ENCODE assay signal across 11 mouse cellular contexts in the genomic region with DNA sequence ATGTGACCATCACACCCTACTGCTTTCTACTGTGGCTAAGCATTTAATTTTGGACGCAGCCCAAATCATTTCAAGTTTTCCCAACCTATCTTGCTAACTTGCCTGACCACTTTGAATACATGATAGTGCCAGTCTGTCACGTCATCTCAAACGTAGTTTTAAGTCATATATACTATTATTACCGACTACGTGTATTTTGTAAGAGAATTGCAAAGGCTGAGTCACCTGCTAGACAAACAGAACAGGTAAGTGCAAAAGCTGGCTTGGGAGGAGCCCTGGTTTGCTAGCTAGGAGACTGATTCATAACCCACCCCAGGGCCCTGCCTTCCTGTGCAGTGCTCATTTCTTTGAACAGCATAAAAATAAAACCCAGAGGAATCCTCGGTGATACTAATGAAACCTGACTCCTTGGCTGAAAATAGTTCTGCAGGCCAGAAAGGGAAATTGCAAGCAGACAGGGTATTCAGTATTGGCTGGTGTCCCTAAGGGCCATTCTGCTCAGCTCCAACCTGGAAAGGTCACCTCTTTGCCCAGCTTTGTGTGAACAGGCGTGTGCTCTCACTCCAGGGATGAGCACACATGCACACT.
DNase-seq lines count a peak whose midpoint lies in the region; ATAC-seq lines count a peak whose summit lies in the region.
"Had no signal": no experiment of that assay in that cellular context is flagged by ENCODE, and none has a peak within 500 bp of the region (broad histone marks: within the 10 kb centered on the region; RNA-seq: fewer than 3 reads in every experiment).

No protein-coding gene starts in this region.

- no peaks in the 10 kb centered on the region for H3K9me3 ChIP-seq in heart, embryonic 15.5 days (replicated peaks)
- H3K9me3 ChIP-seq in heart, embryonic 11.5 days (replicated peaks; ENCODE audit: control insufficient read depth, low read length), result no peaks in the 10 kb centered on the region
- H3K9me3 ChIP-seq in embryonic facial prominence, embryonic 15.5 days (replicated peaks), result no peaks in the 10 kb centered on the region
- H3K9me3 ChIP-seq: hindbrain, embryonic 12.5 days; lung, embryonic 15.5 days had no signal

- H3K9ac ChIP-seq in heart, embryonic 15.5 days, result no peak overlapping the region
- no peak overlapping the region for H3K9ac ChIP-seq in heart, embryonic 11.5 days (ENCODE audit: low read depth, low read length)
- H3K9ac ChIP-seq in embryonic facial prominence, embryonic 15.5 days, result no peak overlapping the region
- H3K9ac ChIP-seq: hindbrain, embryonic 12.5 days; lung, embryonic 15.5 days had no signal

- H3K4me3 ChIP-seq in heart, embryonic 15.5 days, result no peak overlapping the region
- H3K4me3 ChIP-seq in heart, embryonic 11.5 days (ENCODE audit: low read depth, low read length), result no peak overlapping the region
- H3K4me3 ChIP-seq in embryonic facial prominence, embryonic 15.5 days (replicated peaks), result no peak overlapping the region
- H3K4me3 ChIP-seq: hindbrain, embryonic 12.5 days; lung, embryonic 15.5 days had no signal

- 39% methylated on average over 7 of the region's 7 CpGs for WGBS in heart, embryonic 15.5 days
- WGBS in heart, embryonic 11.5 days (ENCODE audit: insufficient replicate concordance), result 70% methylated on average over 7 of the region's 7 CpGs
- 55% methylated on average over 7 of the region's 7 CpGs for WGBS in embryonic facial prominence, embryonic 15.5 days

- H3K4me1 ChIP-seq in heart, embryonic 15.5 days (replicated peaks), result peaks cover 13% of the 10 kb centered on the region; the same call in 1 of the 2 replicates
- H3K4me1 ChIP-seq in heart, embryonic 11.5 days (ENCODE audit: control insufficient read depth, insufficient read depth, low read length), result no peaks in the 10 kb centered on the region
- H3K4me1 ChIP-seq in embryonic facial prominence, embryonic 15.5 days, result no peaks in the 10 kb centered on the region
- H3K4me1 ChIP-seq: hindbrain, embryonic 12.5 days; lung, embryonic 15.5 days had no signal

- no peak overlapping the region for H3K4me2 ChIP-seq in heart, embryonic 15.5 days
- H3K4me2 ChIP-seq in heart, embryonic 11.5 days, result no peak overlapping the region
- H3K4me2 ChIP-seq in embryonic facial prominence, embryonic 15.5 days (replicated peaks), result no peak overlapping the region
- H3K4me2 ChIP-seq: hindbrain, embryonic 12.5 days; lung, embryonic 15.5 days had no signal

- H3K27me3 ChIP-seq in heart, embryonic 15.5 days, result no peaks in the 10 kb centered on the region
- H3K27me3 ChIP-seq in heart, embryonic 11.5 days (ENCODE audit: control insufficient read depth, insufficient read depth, low read length), result no peaks in the 10 kb centered on the region
- no peaks in the 10 kb centered on the region for H3K27me3 ChIP-seq in embryonic facial prominence, embryonic 15.5 days
- H3K27me3 ChIP-seq: CH12.LX; hindbrain, embryonic 12.5 days; lung, embryonic 15.5 days had no signal

- 0 out of 2 replicates have a peak, but pooled peaks have one; percentile 27 for ATAC-seq in heart, embryonic 15.5 days (replicated peaks; ENCODE audit: insufficient number of reproducible peaks, insufficient read depth, low FRiP score, low read depth)
- ATAC-seq in heart, embryonic 11.5 days (replicated peaks; ENCODE audit: insufficient number of reproducible peaks, low FRiP score, low TSS enrichment), result no peak
- peak; percentile 54; the same call in 1 of the 2 replicates for ATAC-seq in embryonic facial prominence, embryonic 15.5 days (ENCODE audit: insufficient number of reproducible peaks, low FRiP score, low TSS enrichment, low read depth)
- no peak for ATAC-seq in erythroblast, adult 5-6 weeks (replicated peaks; ENCODE audit: low FRiP score, poor library complexity, severe bottlenecking)

- H3K27ac ChIP-seq in heart, embryonic 15.5 days, result peak overlapping the region; percentile 48
- no peak overlapping the region for H3K27ac ChIP-seq in heart, embryonic 11.5 days (ENCODE audit: low read depth, low read length)
- H3K27ac ChIP-seq in embryonic facial prominence, embryonic 15.5 days (replicated peaks), result peak overlapping the region; percentile 78
- H3K27ac ChIP-seq: hindbrain, embryonic 12.5 days; lung, embryonic 15.5 days had no signal

- no peaks in the 10 kb centered on the region for H3K36me3 ChIP-seq in heart, embryonic 15.5 days
- H3K36me3 ChIP-seq in heart, embryonic 11.5 days (ENCODE audit: control insufficient read depth, insufficient read depth, low read length), result no peaks in the 10 kb centered on the region
- H3K36me3 ChIP-seq in embryonic facial prominence, embryonic 15.5 days, result no peaks in the 10 kb centered on the region
- H3K36me3 ChIP-seq: hindbrain, embryonic 12.5 days; lung, embryonic 15.5 days had no signal

- peak; percentile 32 to 48 for DNase-seq in urinary bladder, postnatal 36 days (ENCODE audit: low spot score in 2 of 2)
- no peak for DNase-seq in urinary bladder, postnatal 10 days (ENCODE audit: low spot score)
- DNase-seq in kidney, adult 9 months, result no peak
- no peak for DNase-seq in embryo, embryonic 9.5 days (ENCODE audit: extremely low spot score)

Comparison
In these comparisons a context has a peak if more than half of its experiments do, and no peak if none do; other contexts are left out.
1. ATAC-seq: peak in heart, embryonic 15.5 days (single experiment) and embryonic facial prominence, embryonic 15.5 days (single experiment); none in heart, embryonic 11.5 days (single experiment) and erythroblast, adult 5-6 weeks (single experiment).
2. DNase-seq: peak in urinary bladder, postnatal 36 days (2 of 2); none in urinary bladder, postnatal 10 days (single experiment), kidney, adult 9 months (single experiment) and embryo, embryonic 9.5 days (single experiment).